Mouse (Mus musculus) forebrain, embryonic 10.5 days (tissue): ENCODE measurements at regions not wholly inside any gene's neighbourhood (a gene's known extent, or its start where the extent isn't known, plus 50 kb on each side); places are given as distances from the start of the nearest gene placed in this dataset.

Experiments used
- DNase-seq: peaks from one replicate; pipeline ENCODE4 v3.0.0-alpha.2; 2017; ENCODE audit warnings: low spot score; ENCODE audit errors: extremely low spot score
- H3K27ac ChIP-seq: fragments of 300-500 bp; sonication (generic); 2 replicates; pipeline ENCODE4 v1.5.1; 2016; ENCODE audit warnings: mild to moderate bottlenecking
- H3K27me3 ChIP-seq: fragments of 300-500 bp; sonication (generic); 2 replicates; pipeline ENCODE4 v1.6.1; 2016; ENCODE audit warnings: mild to moderate bottlenecking; ENCODE audit not compliant: poor library complexity, severe bottlenecking
- H3K36me3 ChIP-seq: fragments of 300-500 bp; sonication (generic); replicated peaks from 2 replicates; pipeline ENCODE4 v1.6.1; 2016; ENCODE audit warnings: mild to moderate bottlenecking, moderate library complexity
- H3K4me1 ChIP-seq: fragments of 300-500 bp; sonication (generic); 2 replicates; pipeline ENCODE4 v1.6.1; 2016
- H3K4me3 ChIP-seq: fragments of 300-500 bp; sonication (generic); 2 replicates; pipeline ENCODE4 v1.5.1; 2016; ENCODE audit warnings: mild to moderate bottlenecking, moderate library complexity
- H3K9me3 ChIP-seq: fragments of 300-500 bp; sonication (generic); 2 replicates; pipeline ENCODE4 v1.6.1; 2016; ENCODE audit warnings: mild to moderate bottlenecking, moderate library complexity
- WGBS: fragments of 180-500 bp; shearing (Covaris S2); methylation state at CpG from one replicate; pipeline ENCODE4 v1.1.7; 2016; 5-methylcytosine and 5-hydroxymethylcytosine counted together

- Histone ChIP-seq H3K4me1 (peaks cover 14% of the 10 kb centered on the region), H3K9me3 (no peaks in the 10 kb centered on the region), H3K36me3 (no peaks in the 10 kb centered on the region), H3K27me3 (no peaks in the 10 kb centered on the region), H3K27ac (no peak overlapping the region), H3K4me3 (no peak overlapping the region)
- 22% methylated on average over 7 of the region's 7 CpGs for WGBS
- no peak for DNase-seq
These were observed 250.7 kb downstream of the Gm12728 start for GRCm38 (mm10) chr4:106040376-106040775.

- no peak for DNase-seq
- Histone ChIP-seq H3K4me1 (peaks cover 14% of the 10 kb centered on the region), H3K9me3 (no peaks in the 10 kb centered on the region), H3K27me3 (no peaks in the 10 kb centered on the region), H3K36me3 (no peaks in the 10 kb centered on the region), H3K4me3 (no peak overlapping the region), H3K27ac (no peak overlapping the region)
- WGBS: 84% methylated on average over 3 of the region's 3 CpGs
These were observed 252.8 kb downstream of the Gm12728 start for GRCm38 (mm10) chr4:106042456-106042855.

GRCm38 (mm10) chr4:106043661-106044060 lies 254.0 kb downstream of the Gm12728 start:
- Histone ChIP-seq H3K36me3 (no peaks in the 10 kb centered on the region), H3K4me3 (no peak overlapping the region), H3K4me1 (peaks cover 14% of the 10 kb centered on the region), H3K27me3 (no peaks in the 10 kb centered on the region), H3K9me3 (no peaks in the 10 kb centered on the region), H3K27ac (no peak overlapping the region)
- WGBS: 91% methylated on average over 9 of the region's 9 CpGs
- DNase-seq: no peak

- peaks cover 5% of the 10 kb centered on the region for H3K4me1 ChIP-seq
- no peak for DNase-seq
- no peaks in the 10 kb centered on the region for H3K27me3 ChIP-seq
- no peak overlapping the region for H3K4me3 ChIP-seq
- H3K9me3 ChIP-seq: no peaks in the 10 kb centered on the region
- WGBS: 91% methylated on average over 8 of the region's 8 CpGs
- no peak overlapping the region for H3K27ac ChIP-seq
- H3K36me3 ChIP-seq: no peaks in the 10 kb centered on the region
These were observed 258.4 kb downstream of the Gm12728 start for GRCm38 (mm10) chr4:106048053-106048452.

- H3K4me3 ChIP-seq: no peak overlapping the region
- DNase-seq: no peak
- no peaks in the 10 kb centered on the region for H3K27me3 ChIP-seq
- no peaks in the 10 kb centered on the region for H3K9me3 ChIP-seq
- WGBS: 89% methylated on average over 8 of the region's 8 CpGs
- H3K36me3 ChIP-seq: no peaks in the 10 kb centered on the region
- peaks cover 5% of the 10 kb centered on the region for H3K4me1 ChIP-seq
- no peak overlapping the region for H3K27ac ChIP-seq
These were observed 259.1 kb downstream of the Gm12728 start for GRCm38 (mm10) chr4:106048797-106049196.

- no peak for DNase-seq
- H3K27me3 ChIP-seq: no peaks in the 10 kb centered on the region
- 95% methylated on average over 3 of the region's 3 CpGs for WGBS
- no peaks in the 10 kb centered on the region for H3K36me3 ChIP-seq
- H3K4me3 ChIP-seq: no peak overlapping the region
- no peaks in the 10 kb centered on the region for H3K9me3 ChIP-seq
- peaks cover 5% of the 10 kb centered on the region for H3K4me1 ChIP-seq
- H3K27ac ChIP-seq: no peak overlapping the region
These were observed 260.2 kb downstream of the Gm12728 start for GRCm38 (mm10) chr4:106049880-106050279.

GRCm38 (mm10) chr4:106050297-106050696 lies 260.6 kb downstream of the Gm12728 start:
- WGBS: 91% methylated on average over 3 of the region's 3 CpGs
- Histone ChIP-seq H3K27ac (no peak overlapping the region), H3K4me1 (peaks cover 5% of the 10 kb centered on the region), H3K9me3 (no peaks in the 10 kb centered on the region), H3K27me3 (no peaks in the 10 kb centered on the region), H3K36me3 (no peaks in the 10 kb centered on the region), H3K4me3 (no peak overlapping the region)
- DNase-seq: no peak

- Histone ChIP-seq H3K27me3 (no peaks in the 10 kb centered on the region), H3K4me3 (no peak overlapping the region), H3K9me3 (no peaks in the 10 kb centered on the region), H3K36me3 (no peaks in the 10 kb centered on the region), H3K27ac (no peak overlapping the region), H3K4me1 (peaks cover 5% of the 10 kb centered on the region)
- WGBS: 73% methylated on average over 9 of the region's 9 CpGs
- no peak for DNase-seq
These were observed 262.5 kb upstream of the Usp24 start for GRCm38 (mm10) chr4:106053496-106053895.

- DNase-seq: no peak
- Histone ChIP-seq H3K27me3 (no peaks in the 10 kb centered on the region), H3K27ac (no peak overlapping the region), H3K4me1 (peaks cover 5% of the 10 kb centered on the region), H3K4me3 (no peak overlapping the region), H3K9me3 (no peaks in the 10 kb centered on the region), H3K36me3 (no peaks in the 10 kb centered on the region)
- WGBS: 83% methylated on average over 7 of the region's 7 CpGs
These were observed 261.7 kb upstream of the Usp24 start for GRCm38 (mm10) chr4:106054324-106054723.

- H3K4me1 ChIP-seq: no peaks in the 10 kb centered on the region
- no peaks in the 10 kb centered on the region for H3K27me3 ChIP-seq
- H3K4me3 ChIP-seq: no peak overlapping the region
- H3K9me3 ChIP-seq: no peaks in the 10 kb centered on the region; the same call in 1 of the 2 replicates
- 93% methylated on average over 12 of the region's 12 CpGs for WGBS
- no peaks in the 10 kb centered on the region for H3K36me3 ChIP-seq
- no peak for DNase-seq
- H3K27ac ChIP-seq: no peak overlapping the region
These were observed 253.4 kb upstream of the Usp24 start for GRCm38 (mm10) chr4:106062651-106063050.

GRCm38 (mm10) chr4:106063851-106064382 lies 252.1 kb upstream of the Usp24 start:
- H3K4me1 ChIP-seq: no peaks in the 10 kb centered on the region
- H3K27me3 ChIP-seq: no peaks in the 10 kb centered on the region
- H3K9me3 ChIP-seq: no peaks in the 10 kb centered on the region; the same call in 1 of the 2 replicates
- DNase-seq: no peak
- no peaks in the 10 kb centered on the region for H3K36me3 ChIP-seq
- H3K27ac ChIP-seq: no peak overlapping the region
- H3K4me3 ChIP-seq: no peak overlapping the region
- WGBS: 82% methylated on average over 6 of the region's 6 CpGs

- no peak for DNase-seq
- H3K9me3 ChIP-seq: no peaks in the 10 kb centered on the region
- H3K36me3 ChIP-seq: no peaks in the 10 kb centered on the region
- 88% methylated on average over 9 of the region's 9 CpGs for WGBS
- no peaks in the 10 kb centered on the region for H3K27me3 ChIP-seq
- H3K27ac ChIP-seq: no peak overlapping the region
- no peak overlapping the region for H3K4me3 ChIP-seq
- no peaks in the 10 kb centered on the region for H3K4me1 ChIP-seq
These were observed 249.0 kb upstream of the Usp24 start for GRCm38 (mm10) chr4:106067023-106067422.

- Histone ChIP-seq H3K4me3 (no peak overlapping the region), H3K36me3 (no peaks in the 10 kb centered on the region), H3K27ac (no peak overlapping the region), H3K4me1 (no peaks in the 10 kb centered on the region), H3K27me3 (no peaks in the 10 kb centered on the region), H3K9me3 (no peaks in the 10 kb centered on the region)
- DNase-seq: no peak
These were observed 232.5 kb upstream of the Usp24 start for GRCm38 (mm10) chr4:106083546-106083945.
